Mouse (Mus musculus) embryo, embryonic 10 days (tissue): ENCODE results near the gene Xpa.
"Not testable (repeated sequence)": the region's sequence is repeated elsewhere in the genome, so short reads cannot be mapped to it uniquely, and the experiment has no call there.

Experiments
- DNase-seq: peaks from one replicate; pipeline ENCODE4 v3.0.0-alpha.2; 2015; ENCODE audit warnings: low spot score

The Xpa gene

DNA sequence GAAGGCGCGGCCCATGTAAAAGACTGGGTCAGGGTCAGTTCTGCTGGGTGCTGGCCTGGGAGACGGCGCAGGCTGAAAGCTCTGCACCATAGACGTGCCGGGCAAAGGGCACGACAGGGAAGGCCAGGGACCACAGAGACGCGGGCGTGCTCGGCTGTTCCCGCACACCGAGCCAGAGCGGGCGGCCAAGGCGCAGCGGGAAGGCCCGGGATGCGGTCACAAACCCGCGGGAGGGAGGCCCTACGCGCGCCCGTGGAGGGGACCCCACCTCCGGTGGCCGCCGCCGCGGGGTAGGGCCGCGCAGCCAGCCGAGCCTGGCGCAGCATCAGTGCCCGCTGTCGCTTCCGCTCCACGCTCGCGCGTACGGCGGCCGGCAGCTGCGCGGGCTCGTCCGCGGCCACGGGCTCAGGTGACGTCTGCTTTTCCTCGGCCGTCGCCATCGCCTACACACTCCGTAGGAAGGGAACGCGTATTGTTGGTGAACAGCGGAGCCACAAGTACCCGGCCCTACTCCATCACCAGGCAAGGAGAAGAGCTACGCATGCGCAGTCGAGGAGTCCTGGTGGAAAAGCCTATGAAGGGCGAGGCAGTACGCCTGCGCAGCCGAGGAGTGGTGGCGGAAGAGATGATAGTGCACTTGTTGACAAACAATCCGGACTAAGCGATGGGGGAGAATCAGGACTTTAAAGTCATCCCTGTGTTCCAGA lies at the start of gene Xpa:
Gene Xpa, minus strand, starts transcription at position 531 of the 707 bp plus-strand sequence.
- peak; percentile 99 for DNase-seq

DNA sequence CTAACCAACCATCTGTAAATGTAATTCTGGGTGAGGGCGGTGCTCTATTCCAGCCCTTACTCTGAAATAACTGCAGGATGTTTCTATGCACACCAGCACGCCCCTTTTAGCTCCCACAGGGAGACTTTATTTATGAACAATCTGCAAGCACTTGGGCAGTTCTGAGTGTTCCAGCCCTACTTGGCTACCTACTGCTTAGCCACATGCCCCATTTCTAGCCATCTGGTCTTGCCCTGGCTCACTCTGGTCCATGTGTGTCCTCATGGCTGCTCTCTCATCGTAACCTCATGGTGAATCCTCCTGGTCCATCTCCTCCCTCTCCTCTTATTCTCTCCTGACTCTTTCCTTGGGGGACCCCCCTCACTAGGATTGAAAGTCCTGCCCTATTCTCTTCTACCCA lies 39.8 kb upstream of the Xpa start:
- no peak for DNase-seq

DNA sequence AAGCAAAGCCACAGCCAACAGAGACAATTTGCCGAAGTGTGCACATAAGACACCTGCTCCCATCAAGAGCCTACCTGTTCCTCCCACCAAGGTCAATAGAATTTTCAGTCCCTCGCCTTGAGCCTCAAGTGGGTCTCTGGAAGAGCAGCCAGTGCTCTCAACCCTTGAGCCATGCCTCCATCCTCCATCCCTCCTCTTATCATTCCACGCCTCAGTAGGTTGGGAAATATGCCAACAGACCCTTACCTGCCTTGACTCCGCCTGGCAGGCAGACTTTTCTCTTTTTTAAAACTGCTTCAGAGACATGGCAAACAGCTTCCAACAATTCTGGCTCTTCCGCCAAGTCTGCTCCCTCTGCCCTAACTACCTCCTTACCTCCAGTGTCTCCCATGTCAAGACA lies 38.6 kb upstream of the Xpa start:
- no peak for DNase-seq

DNA sequence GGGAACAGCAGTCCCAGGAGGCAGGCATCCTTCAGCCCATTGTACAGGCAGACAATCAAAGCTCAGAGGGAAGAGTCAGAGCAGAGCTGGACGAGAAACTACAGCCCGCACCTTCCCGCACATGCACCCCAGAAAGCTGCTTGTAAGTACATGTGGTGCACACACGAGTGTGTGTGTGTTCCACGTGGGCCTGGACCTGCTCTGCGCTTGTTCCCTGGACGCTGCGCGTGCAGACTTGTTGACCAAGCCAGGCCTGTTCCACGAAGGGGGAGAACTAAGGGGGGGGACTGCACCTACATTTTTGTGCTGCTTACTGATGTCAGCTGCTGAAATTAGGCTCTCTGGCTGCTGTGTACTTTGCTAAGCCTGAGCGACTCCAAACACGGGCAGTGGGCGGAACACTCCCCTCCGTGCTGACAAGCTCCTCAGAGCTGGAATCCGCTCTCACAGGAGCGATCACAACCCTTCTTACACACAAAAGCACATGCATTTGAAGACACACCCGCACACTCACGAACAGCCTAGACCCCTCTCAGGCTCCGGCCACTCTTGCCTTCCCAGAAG lies 30.9 kb upstream of the Xpa start:
- DNase-seq = no peak

DNA sequence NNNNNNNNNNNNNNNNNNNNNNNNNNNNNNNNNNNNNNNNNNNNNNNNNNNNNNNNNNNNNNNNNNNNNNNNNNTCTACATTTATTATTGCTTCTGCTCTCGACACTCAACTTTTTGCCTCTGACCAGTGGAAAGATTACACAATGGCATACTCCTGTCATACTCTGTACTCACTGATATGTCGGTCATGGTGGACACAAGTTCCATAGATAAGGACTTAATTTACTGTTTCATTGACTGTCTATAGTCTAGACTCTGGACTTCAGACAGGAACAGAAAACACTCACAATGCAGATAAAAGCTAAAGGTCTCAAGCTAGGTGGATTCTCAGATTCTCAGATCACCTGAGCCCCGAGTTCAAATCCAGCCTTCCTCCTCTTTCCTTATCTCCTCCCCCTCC lies 25.0 kb upstream of the Xpa start:
- DNase-seq = no peak

DNA sequence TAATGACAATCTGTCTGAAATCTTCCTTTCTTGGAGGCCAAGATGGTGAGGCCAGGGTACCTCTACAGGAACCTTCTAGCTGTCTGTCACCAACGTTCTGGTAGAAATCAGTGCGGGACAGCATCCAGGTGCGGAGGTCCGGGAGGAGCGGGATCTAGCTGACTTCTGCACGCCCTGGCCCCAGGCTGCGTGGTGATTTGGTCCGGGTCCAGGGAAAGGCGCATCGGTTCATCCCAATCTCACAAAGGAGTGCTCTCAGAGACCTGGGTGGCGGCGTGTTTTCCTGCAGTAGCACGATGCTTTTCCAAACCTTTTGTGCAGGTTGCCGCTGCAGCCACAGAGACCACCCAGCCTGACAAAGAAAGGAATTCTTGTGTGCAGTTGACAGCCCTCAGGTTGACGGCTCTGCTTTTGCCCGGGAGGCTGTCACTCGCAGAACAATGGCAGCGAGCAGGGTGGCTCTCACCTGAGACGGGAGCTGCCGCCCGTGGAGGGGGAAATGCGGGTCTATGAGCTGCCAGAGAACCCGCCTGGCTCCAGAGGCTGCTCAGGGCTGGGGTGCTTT lies 6.5 kb upstream of the Xpa start:
- DNase-seq = peak; percentile 29

DNA sequence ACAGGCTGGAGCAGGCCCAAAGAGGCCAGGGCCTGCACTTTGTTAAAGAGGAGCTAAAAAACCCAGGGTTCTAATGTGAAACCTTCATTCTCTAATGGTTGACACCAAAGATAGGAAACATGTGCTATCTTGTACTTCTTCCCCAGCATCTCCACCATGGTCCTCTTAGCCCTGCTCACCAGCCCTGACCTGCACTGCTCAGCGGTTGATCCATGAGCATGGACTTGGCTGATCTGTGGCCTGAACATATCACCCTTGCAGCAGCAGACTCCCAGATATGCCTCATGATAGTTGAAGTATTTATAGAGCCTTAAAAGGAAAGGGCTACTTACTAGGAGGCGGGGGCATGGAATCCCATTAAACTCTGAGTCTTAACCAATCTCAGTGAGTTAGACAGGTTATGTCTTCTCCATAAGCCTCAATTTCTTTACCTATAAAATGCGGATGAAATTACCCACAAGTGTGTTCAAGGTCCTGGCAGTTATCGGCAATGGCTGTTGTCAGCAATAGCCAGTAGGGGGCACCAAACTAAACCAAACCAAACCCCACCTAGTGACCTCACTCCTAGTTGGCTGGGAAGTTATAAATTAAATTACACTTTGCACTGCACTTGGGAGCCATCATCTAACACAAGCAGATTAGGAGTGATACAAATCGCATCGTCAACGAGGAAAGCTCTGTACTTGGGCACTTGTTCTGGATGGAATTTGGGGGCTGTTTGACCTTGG lies 5.9 kb upstream of the Xpa start:
- peak; percentile 88 for DNase-seq

DNA sequence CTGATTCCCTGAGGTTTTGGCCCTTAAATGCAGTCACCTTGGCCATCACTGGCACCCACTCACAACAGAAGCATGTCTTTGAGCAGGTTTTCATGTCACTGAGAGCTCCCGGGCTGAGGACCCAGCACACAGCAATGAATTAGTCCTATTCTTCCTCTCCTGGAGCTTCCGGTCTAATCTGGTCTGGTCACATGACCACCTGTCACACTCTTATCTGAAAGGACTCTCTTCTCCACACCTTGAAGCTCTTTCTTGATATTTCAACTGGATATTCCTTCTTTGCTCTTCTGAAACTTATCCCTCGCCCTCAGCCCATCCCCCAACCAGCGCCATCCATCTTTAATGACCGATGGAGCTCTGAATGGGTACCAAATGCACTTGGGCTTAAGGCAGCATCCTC lies 2.0 kb upstream of the Xpa start:
- DNase-seq = no peak

DNA sequence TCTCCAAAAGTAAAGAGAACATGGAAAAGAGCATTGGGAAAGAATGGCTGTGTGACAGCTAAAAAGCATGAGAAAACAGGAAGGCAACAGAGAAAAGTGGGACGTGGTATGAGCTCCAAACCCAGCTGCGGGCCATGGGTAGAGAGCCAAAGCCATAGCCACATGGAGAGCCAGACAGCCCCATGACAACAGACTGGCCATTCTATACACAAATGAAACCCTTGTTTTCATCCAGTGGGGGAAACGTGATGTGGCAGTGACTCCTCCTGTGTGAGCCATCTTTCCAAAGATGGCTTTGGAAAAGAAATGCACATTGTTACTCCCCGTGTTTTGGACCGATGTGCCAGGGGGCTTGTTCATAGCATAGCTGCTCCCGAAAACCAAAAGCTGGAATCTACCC lies 402 bp upstream of the Xpa start:
- DNase-seq = no peak

DNA sequence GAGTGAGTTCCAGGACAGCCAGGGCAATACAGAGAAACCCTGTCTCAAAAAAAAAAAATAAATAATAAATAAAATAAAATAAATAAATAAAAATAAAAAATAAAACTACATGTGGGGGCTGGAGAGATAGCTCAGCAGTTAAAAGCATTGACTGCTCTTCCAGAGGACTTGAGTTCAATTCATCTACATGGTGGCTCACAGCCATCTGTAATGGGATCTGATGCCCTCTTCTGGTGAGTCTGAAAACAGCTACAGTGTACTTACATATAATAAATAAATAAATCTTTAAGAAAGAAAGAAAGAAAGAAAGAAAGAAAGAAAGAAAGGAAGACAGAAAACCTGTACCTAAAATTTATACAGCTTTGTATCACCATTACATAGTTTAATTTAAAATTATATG lies 4.1 kb downstream of the Xpa start:
- DNase-seq = not testable (repeated sequence)

DNA sequence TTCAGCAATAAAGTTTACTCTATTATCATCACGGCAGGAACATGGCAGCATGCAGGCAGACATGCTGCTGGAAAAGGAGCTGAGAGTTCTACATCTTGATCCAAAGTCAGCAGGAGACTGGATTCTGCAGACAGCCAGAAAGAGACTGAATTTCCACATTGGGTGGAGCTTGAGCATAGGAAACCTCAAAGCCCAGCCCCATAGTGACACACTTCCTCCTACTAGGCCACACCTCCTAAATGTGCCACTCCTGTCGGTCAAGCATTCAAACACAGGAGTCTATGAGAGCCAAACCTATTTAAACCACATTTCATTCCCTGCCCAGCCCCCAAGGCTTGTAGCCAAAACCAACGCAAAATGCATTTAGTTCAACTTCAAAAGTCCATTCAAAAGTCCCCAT lies 9.6 kb downstream of the Xpa start:
- DNase-seq = no peak

DNA sequence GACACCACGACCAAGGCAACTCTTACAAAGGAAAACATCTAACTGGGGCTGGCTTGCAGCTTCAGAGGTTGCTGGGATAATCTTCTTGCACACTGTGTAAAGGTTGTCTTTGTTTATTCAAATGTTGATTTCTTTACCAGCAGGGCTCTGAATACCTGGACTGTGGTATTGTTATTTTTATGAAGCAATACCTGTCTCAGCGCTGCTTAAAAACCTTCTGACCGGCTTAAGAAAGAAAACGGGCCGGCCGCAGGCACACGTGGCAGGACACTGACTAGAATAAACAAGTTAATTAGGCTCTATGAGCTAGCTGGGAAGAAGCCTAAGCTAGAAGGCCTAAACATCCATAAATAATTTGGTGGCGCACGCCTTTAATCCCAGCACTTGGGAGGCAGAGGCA lies 10.2 kb downstream of the Xpa start:
- no peak for DNase-seq

DNA sequence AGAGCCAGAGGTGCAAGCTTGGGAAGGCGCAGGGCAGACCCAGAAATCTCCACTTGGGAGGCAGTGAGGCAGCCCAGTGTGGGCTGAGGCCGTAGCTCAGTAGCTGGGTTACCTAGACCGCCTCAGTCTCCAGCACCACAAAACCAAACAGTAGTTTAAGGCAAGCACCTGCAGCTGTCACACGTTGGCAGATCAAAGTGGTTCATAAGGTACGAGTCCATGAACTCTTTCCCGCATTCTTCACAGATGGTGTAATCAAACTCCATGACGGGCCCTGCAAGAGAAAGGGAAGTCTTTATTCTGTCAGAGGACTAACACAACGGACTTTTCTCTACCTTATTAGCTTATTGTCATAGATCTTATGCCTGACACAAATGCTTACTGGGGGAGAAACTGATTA lies 10.7 kb downstream of the Xpa start:
- no peak for DNase-seq

DNA sequence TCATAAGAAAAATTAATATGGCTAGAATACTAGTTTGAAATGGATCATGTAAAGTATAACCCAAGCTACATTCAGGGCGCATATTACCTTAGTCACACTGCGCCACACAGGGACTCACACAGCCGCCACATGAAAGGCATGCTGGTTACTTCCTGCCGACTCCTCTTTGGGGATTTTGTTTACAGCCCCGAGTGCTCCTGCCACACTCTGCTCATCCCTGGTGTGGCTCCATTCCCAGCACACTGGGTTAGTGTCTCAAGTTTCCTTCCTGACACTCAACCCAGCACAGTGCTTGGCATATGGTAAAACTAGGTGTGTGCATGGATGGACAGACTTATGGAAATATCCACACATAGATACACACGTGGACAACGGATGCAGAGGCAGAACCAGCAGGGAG lies 13.9 kb downstream of the Xpa start:
- no peak for DNase-seq

DNA sequence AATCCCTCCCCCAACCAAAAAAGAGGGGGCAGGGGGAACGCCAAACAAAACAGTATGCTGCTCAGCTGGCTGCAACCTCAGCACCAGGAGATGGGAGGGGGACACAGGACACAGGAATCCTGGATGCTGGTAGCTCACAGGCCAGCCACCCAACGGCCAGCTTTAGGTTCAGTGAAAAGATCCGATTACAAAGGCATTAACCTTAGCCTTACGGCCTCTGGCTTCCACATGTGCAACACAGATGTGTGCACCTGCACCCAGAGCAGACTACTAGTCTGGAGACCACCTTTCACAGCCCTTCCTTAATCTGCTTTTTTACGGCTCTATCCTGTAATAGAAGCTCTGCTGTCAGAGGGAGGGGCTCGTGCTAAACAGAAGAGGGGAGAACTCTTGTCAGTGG lies 14.9 kb downstream of the Xpa start:
- peak; percentile 45 for DNase-seq

DNA sequence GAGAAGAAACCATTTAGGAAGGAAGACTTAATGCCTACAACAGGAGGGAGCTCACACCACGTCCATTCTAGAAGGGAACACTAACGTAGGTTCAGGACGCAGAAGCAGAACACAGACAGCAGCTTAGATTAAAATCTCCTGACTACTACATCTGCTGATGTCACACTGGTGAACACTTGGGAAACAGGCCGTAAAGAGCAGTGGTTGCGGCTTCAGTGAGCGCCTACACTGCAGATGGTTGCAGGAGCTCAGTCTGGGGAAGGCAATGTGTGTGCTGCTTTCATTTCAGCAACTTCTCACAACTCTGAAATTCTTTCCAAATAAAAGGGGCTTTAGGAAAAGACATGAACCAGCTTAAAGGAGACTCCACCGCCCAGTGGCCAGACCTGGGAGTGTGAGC lies 18.6 kb downstream of the Xpa start:
- DNase-seq = no peak

DNA sequence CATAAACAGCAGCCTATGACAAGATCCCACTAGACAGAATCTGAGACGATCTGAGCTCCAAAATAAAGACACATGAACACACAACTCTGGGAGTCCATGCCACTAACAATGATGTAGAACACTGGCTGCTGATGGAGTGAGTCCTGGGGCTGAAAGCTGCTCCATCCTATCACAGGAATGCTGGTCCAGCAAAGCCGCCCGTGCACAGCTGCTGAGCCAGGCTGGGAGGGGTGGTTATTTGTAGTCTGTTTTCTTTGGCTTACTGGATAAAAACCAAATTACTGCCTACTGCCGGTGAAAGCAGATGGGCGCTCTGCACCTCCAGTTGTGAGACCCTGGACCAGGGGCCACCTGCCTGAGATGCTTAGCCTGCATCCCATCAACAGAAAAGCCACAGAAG lies 19.1 kb downstream of the Xpa start:
- no peak for DNase-seq

DNA sequence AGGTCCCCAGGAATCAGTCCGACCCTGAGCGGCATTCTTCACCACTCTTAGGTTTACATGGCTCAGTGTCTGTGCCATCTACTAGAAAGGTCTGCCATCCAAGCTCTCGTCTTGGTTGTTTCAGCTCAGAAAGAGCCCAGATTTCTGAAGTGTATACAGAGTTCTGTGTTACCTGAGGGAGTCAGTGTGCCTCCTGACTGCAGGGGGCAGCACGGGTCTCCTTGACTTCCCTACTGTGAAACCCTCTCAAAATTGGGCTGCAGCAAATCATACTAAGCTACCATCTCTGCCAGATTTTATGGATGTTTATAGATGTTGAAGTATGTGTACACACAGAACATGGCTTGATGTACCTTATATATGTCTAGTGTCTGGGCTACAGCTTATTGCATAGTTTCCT lies 19.8 kb downstream of the Xpa start:
- DNase-seq = no peak

DNA sequence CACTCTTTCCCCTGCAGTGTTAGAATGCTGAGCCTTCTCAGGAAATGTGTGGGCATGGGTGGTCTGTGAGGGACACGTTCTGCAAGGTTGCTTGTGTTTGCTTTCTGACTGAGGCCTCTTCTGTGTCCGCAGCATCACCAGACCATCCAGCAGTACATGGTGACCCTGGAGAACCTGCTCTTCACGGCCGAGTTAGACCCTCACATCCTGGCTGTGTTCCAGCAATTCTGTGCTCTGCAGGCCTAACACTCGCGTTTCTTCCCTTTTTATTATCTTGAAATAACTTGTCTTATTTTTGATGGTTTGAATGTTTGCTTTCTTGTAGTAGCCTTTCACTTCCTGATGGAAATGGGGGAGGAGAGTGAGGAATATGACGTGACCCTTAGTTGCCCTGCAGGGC lies 24.4 kb downstream of the Xpa start:
- no peak for DNase-seq

DNA sequence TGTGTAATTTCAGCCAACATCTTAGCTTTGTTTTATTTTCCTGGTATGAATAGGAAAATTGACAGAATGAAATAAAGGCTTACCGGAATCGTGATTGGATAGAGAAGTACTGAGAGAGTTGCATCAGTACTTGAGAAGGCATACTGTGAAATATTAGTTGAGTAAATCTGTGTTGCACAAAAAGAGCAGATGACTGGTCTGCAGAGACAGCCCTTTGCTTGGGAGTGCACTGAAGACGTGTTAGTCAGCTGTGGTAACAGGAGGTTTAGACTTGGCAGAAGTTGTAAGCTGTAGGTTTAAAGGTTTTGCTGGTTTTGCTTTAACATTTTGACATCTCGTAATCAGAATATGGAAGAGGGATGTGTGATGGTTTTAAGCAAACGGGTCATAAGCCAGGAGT lies 30.3 kb downstream of the Xpa start:
- no peak for DNase-seq

DNA sequence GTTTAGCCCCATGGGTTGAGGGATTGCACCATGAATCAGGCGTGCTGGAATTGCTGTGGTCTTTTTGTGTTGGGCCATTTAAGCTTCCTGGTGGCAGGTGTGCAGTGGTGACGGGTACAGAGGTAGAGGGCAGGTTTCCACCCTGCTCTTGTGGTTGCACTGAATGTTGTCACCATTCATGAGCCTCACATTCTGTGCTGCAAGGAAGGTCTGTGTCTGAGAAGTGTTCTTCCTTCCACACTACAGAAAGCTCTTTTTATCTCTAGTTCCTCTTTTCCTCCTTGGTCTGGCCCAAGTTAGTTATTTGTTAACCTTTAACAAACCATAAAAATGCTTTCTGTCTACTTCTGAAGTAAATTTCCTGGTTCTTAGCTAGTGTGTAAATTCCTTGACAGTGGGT lies 32.1 kb downstream of the Xpa start:
- no peak for DNase-seq

DNA sequence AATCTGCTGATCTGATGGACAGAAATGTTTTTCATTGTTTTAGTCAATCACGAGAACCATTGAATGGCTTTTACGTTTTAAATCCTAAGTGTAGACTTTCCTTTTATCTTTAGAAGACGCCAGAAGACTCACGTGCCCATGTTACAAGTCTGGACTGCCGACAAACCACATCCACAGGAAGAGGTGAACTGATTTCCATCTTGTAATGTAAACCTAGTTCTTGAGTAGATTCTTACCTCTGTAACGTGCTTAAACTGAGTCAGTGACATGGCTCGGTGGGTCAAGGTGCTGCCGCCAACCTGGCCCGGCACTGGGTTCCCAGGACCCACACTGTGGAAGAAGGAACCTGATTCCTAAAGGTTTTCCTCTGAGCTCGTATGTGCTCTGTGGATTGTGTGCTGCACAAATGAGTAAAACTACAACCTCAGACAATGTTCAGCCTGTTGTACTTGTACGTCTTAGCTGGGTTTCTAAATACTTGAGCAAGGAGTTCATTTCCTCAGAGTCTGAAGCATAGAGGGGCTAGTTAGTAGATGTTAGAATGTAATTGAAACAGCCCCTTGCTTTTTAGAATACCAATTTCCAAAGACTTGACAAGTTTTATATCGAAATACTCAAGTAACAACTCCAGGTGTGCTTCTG lies 44.1 kb downstream of the Xpa start:
- no peak for DNase-seq

DNA sequence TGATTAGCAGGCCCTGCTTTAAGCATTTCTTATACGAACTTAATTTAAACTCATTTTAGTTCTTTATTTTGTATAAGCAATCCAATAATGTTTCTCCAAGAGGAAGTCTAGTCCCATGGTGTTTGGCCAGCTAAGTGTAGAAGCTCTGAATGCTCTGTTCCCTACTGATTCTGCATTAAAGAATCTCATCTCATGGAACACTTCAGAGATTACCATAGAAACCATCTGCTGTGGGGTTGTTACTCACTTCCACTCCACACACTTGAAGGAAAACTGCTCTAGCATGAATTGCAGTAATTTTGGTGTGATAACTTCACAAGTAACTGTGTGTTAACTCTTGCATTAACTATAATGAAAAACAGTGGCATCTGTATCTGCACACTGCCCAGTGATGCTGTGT lies 49.2 kb downstream of the Xpa start:
- DNase-seq = no peak
